Mouse (Mus musculus): ENCODE measurements around the gene Ascl4.

The Ascl4 gene

DNA sequence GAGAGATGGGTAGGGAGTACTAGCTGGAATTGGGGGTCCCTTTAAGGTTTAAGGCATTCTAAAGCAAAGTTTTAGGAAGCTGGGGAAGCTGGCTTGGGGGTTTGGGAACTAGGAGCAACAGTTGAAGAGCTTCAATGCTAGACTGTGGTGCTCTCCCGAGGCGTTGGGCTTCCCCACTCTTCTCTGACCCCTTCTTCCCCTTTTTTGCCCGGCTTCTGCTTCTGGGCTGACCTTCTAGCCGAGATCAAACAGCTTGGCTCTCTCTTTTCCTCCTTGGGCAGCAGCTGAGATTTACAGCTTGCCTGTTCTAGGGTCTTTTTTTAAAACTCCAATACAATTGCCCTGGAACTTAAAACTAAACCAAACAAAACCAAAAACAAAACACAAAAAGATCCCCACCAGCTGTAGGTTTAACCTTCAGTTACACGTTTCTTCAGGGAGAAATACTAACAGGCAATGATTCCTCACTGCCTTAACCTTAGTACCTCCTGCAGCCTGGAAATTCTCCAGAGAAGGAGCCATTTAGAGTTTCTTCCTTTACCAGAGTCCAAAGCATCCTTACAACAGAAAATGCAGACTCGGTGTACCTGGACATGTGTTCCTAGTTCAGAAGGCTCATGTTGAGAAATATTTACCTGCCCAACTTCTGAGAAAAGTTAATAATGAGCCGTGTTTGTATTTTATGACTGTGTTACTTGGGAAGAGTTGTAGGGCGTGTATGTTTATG is 42.6 kb downstream of the Ascl4 start:
- no peak for DNase-seq (ENCODE audit: low spot score)

DNA sequence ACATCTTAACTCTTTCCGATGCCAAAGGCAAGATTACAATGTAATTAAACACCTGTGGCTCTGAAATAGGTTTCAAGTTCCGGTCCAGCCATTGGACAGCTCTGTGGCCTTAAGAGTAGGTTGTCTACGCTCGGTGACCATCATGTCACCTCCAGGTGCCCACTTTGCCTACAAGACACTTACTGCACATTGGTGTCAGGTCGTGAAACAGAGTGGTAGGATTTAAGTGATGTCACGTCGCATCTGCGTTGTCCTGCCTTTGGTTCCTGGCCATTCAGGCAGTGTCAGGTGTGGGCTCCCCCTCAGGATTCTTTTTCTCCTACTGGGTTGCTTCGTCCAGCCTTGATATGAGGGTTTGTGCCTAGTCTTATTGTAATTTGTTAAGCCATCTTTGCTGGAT is 44.3 kb downstream of the Ascl4 start:
- no peak for DNase-seq (ENCODE audit: low spot score)

DNA sequence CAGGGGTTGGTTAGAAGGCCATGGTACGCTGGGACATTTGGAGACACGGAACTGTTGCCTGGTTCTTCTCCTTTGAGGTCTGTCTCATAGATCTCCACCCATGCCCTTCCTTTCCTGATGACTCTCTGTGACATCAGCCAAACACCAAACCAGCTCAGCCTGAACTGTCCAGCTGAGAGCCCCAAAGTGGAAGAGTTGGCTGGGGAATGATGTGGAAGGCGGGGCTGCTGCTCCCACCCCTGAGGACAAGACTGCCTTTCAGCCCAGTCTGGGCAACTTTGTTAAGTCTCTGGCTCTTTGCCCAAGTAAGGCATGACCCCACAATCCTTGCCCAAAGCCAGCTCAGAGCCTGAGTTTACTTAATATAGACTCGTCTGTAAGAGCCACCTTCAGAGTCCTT is 45.4 kb downstream of the Ascl4 start:
- peak; percentile 35 for DNase-seq (ENCODE audit: low spot score)

DNA sequence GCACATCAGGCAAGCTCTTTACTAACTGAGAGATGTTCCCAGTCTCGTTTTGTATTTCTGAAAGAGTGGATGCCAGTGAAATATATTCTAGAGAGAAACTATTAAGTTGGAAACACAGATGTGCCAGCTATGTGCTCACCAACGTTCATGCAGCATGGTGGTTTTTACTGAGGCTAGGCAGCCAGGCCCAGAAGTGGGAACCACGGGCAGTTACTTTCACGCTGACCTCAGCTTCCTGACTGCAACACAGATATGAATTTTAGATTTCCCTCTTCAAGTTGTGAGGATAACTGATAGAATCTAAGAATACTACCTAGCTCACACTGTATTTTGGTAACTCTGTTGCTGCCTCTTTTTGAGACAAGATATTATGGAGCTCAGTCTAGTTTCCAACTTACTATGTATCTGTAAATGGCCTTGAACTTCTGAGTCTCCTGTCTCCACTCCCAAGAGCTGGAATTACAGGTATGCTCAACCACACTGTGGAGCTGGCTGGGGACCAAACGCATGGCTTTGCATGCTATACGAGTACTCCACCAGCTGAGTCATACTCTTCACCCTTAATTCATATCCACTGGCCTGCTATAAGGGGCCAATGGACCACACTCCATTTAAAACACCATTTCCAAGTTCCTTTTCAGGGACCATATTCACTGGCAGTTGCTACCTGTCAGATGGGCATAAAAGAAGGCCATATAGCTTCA is 62.1 kb downstream of the Ascl4 start:
- no peak for DNase-seq (ENCODE audit: low spot score)

DNA sequence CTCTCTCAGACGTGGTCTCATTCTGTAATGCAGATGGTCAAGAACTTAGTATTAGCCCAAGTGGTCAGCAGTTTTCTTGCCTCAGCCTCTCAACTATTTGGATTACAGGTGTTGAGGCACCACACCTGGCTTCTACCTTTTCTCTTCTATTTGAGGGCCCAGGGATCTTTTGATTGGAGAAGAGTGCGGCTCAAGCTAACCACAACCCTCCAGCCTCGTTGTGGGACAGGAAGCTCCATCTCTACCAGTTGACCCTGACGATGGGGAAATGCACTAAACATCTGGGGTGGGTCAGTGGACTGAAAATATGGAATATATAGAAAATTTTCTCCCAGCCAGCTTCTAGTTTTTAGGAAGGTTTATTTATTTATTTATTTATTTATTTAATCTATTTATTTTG is 64.9 kb downstream of the Ascl4 start:
- no peak for DNase-seq (ENCODE audit: low spot score)

DNA sequence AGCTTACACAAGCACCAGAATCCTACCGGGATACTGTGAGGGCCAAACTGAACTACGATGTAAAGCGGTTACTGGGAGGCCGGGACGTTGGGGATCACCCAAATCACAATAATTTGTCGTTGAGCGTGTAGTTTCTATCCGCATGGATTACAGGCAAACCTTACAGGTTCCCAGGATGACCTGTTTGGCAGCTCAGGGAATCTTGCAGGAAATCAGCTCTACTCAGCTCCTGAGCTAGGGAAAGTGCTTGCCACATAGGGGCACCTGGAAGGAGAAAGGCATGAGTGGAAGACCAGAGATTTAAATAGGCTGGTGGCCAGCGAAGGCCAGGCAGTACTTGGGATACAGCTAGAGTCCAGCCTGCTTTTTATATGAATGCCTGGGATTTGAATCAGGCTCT is 66.4 kb downstream of the Ascl4 start:
- no peak for DNase-seq (ENCODE audit: low spot score)

DNA sequence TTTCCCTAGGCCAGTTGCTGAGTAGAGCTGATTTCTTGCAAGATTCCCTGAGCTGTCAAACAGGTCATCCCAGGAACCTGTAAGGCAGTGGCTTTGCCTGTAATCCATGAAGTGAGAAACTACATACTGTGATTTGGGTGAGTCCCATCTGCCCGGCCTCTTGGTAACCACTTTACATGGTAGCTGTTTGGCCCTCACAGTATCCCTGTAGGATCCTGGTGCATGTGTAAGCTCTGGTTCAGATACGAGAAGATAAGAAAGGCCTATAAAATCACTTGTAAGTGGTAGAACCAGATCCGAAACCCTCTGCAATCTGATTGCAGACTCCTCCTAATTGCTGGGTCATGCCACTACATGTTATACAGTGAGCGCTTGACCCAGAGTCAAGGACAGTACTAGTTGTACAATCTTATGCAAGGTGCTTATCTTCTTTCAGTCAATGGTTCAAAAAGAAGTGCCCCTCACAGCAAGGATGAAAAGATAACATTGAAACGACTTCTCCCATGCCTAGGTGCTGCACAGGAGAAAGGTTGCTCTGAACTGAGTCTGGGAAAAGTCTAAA is 67.1 kb downstream of the Ascl4 start:
- no peak for DNase-seq (ENCODE audit: low spot score)
